Mouse (Mus musculus) thymus, adult 18-20 months (tissue): ENCODE data around the gene Olfr726.

Experiments
- DNase-seq, 2 experiments: peaks; one replicate each; pipeline ENCODE4 v3.0.0; 2022; ENCODE audit warnings: mixed read lengths in 2 of 2

The Olfr726 gene

DNA sequence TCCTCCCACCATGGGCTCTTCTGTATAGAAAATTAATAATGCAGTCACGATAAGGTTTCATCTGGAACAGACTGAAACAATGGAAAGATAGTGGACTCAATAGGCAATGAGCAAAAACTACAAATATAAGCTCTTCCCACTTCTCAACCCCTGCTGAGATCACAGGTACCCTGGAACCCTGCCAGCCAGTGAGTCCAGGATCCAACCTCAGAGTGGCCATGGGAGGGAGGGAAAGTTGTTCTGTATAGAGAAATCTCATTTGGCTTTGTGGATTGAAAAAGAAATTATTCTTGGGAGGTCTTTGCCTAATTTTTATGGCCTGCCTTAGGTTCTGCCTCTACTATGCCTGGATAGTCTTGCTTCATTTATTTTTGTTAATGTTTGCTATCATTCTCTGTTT, at the start of gene Olfr726:
TSS of gene Olfr726 (minus strand) at position 101 of the 400 bp plus-strand sequence.
- DNase-seq: no peak

DNA sequence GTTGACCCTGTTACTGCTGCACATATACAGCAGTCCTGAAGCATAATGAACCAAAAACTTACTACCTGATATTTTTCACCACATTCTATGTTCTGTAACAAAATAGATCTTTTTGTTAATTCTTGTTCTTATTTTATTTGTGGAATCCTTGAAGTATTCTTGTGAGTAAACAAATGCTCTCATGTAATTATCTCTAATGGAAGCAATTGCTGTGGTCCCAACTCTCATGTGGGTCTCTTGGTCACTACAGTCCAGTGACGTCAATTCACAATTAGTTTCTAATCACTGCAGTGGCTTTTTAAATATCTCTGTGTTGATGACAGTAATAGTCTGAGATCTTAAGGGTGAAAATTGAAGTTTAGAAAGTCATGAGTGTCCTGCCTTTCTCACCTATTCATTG, 32.1 kb upstream of the Olfr726 start, which contains the start of gene Olfr727:
TSS of gene Olfr727 (plus strand) at position 301 of the 400 bp plus-strand sequence.
- no peak for DNase-seq

DNA sequence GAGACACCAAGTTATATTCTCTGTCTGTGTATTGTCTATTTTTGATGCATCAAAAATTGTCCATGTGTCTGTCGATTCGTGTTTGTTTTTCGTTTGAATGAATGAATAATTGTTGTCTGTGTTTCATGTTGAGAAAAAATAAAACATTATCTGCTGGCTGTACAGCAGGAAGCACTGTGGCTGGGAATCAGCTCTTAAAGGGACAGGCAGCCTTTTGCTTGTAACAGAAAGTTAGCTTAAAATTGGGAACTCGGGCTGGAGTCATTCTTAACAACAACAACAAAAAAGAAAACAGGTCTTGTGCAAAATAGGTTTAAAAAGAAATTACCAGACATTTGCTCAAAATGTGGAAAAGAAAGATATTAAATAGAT, 28.0 kb downstream of the Olfr726 start:
- DNase-seq: no peak

DNA sequence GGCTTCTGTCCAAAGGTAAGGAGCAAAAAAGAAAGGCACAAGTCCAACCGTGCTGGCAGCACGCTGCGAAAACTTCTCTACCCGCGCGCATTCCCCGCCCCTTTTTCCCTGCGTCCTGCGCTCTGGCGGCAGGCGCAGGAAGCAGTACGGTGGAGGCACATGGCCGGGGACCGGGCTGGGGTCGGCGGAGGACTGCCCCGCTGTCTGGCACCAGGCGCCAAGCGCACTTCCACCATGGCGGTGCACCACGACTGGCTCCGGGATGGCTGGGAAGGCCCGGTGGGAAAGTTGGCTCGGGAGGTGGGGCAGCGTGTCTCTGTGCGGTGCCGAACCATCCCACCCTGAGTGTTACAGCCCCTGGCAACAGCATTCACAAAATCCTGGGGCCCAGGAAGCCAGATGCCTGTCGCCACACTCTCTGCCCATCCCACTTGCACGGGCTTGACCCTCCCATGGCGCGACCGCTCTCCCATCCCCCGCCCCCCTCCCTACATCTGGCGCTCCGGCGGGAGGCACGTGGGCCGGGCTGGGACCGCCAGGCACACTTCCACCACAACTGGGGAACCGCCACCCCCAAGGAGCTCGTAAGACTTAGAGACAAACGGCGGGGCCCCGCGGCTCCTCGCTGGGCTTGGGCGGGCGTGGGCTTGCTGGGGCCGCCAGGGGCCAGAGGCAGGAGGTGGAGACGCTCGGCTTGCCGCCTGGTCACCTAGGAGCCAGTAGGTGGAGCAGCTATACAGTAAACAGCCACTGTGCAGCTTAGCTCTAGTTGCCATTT, 28.6 kb downstream of the Olfr726 start:
- DNase-seq: peak in 1 of 2 experiments; percentile 13

DNA sequence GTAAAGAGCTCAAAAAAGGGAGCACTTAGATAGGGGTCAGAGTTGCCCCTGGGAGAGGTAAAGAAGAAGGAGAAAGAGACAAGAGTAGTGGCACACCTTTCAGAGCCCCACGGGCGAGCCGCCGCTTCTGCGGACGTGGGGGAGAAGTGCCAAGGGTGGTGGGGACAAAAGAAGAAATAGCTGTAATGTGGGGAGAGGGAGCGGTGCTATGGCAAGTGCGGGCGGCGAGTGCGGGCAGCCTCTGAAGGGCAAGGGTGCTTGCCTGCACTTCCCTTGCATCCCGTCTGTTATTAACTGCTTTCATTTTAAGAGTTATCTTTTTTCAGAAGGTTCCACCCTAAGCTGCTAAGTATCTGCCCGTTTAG, 29.2 kb downstream of the Olfr726 start:
- DNase-seq: no peak

DNA sequence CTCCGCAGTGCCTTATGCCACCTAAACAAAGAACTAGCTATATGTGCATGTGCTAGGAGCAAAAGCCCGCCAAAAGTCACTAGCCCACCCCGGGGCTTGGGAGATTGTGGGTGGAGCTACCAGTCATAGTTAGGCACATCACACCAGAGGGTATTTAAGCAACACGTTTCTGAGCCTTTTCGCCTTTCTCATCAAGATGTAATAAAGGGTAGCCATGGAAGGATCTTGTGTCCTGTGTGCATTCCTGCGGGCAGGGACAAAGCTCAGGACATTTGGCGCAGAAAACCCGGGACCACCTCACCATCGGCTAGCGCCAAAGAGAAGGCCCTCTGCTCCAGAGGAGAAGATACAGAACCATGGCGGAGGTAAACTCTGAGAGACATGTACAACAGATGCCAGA, 29.6 kb downstream of the Olfr726 start:
- no peak for DNase-seq

DNA sequence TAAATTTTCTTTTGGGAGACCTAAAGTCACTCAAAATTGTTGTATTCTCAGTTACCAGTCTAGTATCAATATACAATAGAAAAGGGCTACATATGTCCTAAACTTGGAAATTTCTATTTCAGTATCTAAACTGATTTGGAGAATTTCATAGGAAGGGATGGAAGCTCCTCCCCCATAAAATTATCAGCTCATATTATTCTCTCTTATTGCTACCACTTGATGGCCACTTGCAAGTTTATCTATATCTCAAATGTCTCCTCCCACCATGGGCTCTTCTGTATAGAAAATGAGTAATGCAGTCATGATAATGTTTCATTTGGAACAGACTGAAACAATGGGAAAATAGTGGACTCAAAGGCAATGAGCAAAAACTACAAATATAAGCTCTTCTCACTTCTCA, 50.5 kb downstream of the Olfr726 start, which contains the start of gene Olfr725:
TSS of gene Olfr725 (minus strand) at position 101 of the 400 bp plus-strand sequence.
- DNase-seq: no peak
